Mouse (Mus musculus) embryo, embryonic 9.5 days (tissue): ENCODE measurements around the gene Nudt16l1.

Experiments
- DNase-seq: peaks from one replicate; pipeline ENCODE4 v3.0.0-alpha.2; 2017; ENCODE audit errors: extremely low spot score

Nudt16l1 gene

DNA sequence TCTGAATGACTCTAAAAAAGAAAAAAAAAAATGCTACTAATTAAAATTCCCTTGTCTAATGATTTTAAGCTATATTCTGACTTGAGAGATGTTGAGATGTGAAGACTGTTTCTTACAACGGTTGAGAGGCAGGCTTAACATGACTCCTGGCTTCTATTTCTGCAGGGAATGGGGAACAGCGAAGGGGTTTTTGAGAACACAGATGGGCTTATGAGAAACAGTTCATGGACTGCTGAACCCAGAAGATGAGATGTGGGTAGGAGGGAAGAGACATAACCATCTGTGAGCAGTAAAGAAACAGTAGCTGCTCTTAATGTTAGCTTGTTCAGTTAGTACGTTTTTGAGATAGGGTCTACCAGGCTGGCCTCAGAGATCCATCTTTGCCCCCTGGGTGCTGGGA, 18.0 kb downstream of the Nudt16l1 start:
- DNase-seq: no peak

DNA sequence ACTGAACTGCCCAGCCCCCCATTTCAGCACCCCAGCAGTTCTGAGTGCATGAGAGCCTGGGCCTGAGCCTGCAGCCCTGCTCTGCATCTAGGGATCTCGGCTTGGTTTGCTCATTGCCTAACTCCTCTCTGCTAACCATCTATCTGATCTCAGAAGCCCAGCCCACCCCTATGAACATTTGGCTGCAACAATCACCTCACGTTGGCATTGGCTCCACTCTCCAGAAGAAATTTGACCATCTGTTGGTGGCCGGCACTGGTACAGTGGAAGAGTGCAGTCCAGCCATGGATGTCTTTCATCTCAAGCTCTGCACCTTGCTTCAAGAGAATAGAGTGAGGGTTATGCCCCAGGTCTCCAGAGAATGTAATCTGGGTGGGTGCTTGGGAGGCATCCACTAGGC, 18.9 kb downstream of the Nudt16l1 start:
- DNase-seq: no peak

GRCm38 (mm10) chr16:4960260-4960659, 21.7 kb downstream of the Nudt16l1 start:
- no peak for DNase-seq

DNA sequence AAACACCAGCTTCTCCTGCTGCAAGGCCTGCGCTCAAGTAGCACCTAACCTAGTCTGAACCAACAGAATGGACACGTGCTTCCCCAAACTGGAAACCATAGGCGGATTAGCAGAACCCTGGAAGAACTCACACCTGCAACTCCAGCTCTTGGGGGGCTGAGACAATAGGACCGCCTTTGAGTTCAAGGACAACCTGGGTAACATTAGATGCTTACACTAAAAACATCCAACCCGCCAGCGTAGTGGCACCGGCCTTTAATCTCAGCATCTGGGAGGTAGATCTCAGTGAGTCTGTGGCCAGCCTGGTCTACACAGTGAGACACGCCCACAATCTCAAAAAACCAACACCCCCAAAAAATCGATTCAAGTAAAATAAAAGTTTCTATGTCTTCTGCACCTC, 24.8 kb downstream of the Nudt16l1 start:
- no peak for DNase-seq

DNA sequence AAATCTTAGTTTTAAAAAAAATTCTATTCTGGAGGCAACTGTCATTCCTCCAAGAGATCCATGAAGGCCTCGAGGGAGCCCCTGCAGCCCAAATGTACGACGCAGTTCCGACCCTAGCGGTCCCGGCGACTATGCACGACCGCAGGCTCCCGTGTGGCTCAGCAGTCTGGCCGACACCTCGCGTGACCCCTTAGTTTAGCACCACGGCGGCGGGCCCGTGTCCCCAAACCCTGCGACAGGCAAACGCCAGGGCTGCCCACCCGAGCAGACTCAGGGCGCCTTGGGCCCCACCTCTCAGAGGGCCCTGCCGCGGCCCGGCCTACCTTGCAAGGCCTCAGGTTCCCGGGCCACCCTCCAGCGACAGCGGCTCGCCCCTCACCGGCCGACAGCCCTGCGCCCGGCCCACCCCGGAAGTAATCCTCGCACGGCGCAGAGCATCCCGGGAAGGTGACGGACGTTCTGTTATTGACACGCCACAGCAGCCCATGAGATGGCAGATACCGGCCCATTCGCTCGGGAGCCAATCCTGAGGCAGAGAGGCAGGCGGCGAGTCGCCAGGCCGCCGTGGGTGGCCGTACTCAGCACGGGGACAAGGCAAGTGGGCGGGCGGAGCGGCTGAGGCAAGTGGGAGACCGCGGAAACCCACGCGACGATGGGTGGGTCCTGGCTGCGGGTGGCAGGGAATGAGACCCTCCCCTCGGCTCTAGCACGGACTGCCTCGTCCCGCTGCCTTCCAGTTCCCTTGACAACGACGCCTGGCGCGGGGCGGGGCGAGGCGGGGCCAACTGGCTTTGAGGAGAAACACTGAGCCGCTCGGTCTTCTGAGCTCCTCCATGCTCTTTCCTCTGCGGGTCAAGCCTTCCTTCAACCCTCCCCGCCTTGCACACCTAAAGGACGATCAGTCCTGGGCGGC, 25.5 kb downstream of the Nudt16l1 start, which contains the start of gene Anks3:
TSS of gene Anks3 (minus strand) at position 409 of the 913 bp plus-strand sequence.
- DNase-seq: peak; percentile 94

DNA sequence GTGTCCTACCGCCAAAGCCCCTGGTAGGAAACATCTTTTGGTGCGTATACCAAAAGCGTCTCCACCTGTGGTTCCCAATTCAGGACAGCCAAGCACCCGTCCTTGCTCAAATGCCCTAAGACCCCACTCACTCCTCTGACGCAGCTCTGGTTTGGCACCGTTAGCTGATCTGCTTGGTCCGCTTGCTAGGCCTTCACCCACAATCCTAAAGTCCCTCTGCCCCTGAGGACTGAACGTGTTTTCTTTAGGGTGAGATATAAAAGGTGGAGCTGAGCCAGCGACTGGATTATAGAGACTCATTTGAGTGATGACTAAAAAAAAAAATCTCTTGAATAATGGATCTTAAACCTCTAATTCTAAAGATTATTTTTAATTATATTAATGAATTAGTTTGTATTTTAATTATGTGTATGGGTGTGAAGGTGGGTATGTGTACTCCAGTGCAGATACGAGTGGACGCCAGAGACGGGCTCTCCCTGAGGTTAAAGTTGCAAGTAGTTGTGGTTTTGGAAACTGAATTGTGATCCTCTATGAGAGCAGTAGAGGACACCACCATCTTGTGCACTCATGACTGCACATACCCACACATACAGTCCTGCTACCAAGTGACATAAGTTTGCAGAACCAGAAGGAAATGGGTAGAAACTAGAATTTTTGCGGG, 26.3 kb downstream of the Nudt16l1 start:
- DNase-seq: no peak

- no peak for DNase-seq
Measured at GRCm38 (mm10) chr16:4965392-4966129, 27.0 kb downstream of the Nudt16l1 start.

DNA sequence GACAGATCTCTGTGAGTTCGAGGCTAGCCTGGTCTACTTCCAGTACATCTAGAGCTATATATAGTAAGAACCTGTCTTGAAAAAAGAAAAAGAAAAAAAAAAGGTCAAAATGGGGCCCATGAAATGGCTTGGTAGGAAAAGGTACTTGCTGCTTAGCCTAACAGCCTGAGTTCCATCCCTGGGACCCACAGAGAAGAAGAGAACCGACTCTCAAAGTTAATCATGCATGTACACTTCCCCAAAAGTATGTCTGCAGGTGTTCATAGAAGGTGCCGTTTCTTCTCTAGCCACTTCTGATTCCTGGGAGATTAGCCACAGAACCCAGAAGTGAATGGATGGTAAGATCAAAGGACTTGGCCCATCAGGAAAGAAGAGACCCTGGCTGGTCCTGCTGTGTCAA, 29.9 kb downstream of the Nudt16l1 start:
- DNase-seq: no peak

DNA sequence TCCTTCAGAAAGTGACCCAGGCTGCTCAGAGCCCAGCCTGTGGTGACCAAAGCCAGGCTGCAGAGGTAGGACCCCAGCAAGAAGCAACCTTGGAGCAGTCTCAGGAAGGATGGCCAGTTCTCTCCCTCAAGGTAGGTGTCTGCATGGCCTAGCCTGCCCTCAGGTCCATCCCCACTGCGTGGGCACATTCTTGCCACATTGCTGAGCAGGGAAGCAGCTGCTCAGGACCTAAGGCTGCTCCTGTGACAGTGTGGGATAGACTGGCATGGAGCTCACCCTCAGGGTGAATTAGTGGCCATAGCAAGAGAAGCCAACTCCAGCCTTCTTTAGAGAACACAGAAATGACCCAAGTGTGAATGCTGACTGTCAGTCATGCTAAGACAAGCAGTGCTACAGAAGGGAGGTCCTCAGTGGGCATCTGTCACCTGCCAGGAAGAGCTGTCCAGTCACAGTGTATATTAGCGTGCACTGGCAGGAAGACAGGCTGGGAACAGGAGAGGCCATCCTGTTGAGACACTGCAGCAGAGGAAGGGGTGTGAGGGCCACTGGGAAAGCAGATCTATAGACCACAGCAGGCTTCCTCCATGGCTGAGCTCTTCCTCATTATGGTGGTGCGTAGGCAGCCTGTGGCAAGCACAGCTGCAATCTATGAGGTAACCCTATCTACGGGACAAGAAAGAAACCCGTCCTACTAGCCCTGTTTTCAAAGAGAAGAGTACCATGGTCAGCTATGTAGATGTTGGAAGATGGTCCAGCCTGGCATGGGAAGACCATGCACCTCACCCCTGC, 30.7 kb downstream of the Nudt16l1 start:
- no peak for DNase-seq

DNA sequence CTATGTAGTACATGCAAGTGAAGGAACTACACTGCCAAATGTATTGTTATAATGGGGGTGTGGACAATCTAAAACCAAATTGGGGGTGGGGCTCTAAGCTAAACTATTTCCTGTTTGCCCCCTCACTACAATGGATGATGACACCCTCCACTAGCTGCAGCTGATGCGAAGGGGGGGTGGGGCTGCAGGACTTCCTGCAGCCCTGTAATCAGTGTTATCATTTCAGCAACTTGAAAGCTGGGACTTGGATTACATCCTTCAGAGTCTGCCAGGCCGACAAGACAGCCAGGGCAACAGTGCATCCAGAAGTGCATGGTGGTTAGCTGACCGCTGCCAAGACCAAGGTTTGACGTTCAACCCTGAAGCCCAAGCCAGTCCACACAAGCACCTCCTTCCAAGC, 33.1 kb downstream of the Nudt16l1 start:
- no peak for DNase-seq

DNA sequence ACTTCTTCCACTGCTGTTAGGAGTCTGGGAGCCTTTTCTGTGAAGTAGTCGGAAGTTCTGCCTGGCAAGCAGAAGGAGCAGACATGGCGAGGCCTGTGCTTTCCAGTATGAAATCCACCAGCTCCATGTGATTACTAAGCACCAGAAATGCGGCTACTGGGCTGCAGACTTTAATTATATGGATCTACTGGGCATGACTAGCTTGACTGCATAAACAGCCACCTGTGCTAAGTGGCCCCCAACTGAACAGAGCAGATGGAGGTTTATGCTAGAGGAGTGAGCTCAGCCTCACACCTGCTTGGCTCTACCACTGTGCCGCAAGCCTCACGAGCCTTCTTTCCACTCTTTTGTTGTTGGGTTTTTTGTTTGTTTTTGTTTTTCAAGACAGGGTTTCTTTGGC, 36.0 kb downstream of the Nudt16l1 start:
- DNase-seq: no peak

DNA sequence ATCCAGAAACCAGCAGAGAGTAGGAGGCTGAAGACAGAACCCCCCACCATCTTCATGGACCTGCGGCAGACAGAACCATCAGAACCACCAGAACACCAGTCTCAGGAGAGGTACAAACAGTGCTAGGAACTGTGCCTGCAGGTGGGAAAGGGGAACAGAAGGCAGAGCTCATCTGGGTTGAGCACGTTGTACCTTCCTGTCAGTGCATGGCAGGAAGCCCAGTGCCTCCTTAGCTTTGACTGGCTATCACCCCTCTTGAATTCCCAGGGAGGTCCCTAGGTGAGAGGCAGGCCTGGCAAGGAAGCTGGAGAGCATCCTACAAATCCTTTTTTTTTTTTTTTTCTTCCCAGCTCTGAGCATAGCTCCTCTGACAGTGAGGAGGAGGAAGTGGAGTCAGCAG, 37.6 kb downstream of the Nudt16l1 start:
- DNase-seq: no peak

DNA sequence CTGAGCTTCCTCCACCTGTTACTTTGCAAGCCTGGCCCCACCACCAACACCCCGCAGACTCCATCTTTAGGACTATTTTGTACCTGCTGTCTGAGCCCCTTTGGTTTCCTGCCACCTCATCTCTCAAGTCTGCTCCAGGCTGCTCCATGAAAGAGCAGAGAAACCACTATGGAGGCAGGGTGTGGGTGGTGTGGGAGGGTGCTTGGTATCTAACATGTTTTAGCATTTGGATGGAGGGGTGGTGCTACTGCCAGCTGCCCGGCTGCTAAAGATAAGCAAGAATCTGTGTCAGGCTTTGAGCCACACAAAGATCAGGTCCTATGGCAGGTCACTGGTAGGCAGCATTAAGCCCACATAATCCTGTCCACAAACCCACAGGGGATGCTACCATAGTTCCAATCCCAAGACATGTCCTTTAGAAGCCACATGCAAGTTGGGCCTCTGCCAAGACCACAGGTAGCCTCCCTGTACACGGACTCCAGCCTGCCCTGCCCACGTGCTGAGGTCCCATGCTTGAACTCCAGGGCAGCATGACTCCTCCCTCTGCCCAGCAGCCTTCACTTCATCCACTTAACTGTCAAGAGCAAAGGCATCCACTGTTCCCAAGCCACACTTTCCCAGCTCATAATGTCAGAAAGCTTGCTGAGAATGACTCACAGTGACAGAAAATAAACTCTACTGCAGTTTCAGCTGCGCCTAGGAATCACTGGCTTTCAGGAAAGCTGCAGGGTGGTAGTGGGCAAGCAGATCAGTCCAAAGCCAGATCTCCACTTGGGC, 39.9 kb downstream of the Nudt16l1 start:
- no peak for DNase-seq

DNA sequence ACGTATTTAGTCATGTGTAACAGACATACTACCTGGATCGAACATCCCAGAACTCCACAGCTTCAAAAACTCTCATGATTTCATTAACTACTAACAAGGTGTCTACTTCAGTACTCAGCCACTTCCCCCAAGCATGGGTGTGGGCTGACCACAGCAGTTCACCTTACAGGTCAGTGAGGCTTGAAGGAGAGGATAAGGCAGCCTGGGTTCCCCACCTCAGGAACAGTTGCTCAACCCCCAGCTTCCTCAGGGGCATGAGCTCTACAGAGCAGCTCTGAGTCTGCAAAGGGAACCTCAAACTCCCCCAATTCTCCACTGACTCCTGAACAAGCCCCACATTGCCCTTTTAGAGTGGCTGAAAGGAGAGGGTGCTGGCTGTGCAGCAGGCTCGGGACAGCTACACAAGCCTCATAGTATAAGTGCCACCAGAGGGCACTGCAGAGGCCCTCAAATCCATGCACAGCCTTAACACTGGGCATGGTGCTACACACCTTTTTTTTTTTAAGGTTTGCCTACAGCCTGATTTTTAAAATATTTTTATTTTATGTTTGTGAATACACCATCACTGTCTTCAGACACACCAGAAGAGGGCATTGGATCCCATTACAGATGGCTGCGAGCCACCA, 41.3 kb downstream of the Nudt16l1 start:
- DNase-seq: peak; percentile 29

GRCm38 (mm10) chr16:4984717-4985116, 46.2 kb downstream of the Nudt16l1 start:
- no peak for DNase-seq
